Mouse (Mus musculus): Measurements from ENCODE around the gene Myl12a.

- TF ChIP-seq CTCF (conservative IDR thresholded peaks at IDR 0.05; ENCODE audit: insufficient read depth, insufficient read length, low read depth, low read length) (no peak), POLR2A (IDR thresholded peaks at IDR 0.05; ENCODE audit: low read depth, low read length) (no peak)
These were observed 54.0 kb downstream of the Myl12a start for GRCm38 (mm10) chr17:70948721-70949120.
